Mouse (Mus musculus): ENCODE data around the gene Atp11a. TPM values are rescaled to one million over a fixed set of nuclear protein-coding genes. Genes with fewer than 3 reads are reported as not detected.

Atp11a gene
- polyA plus RNA-seq, 1 experiment from 2014 or later: 1.6 TPM

DNA sequence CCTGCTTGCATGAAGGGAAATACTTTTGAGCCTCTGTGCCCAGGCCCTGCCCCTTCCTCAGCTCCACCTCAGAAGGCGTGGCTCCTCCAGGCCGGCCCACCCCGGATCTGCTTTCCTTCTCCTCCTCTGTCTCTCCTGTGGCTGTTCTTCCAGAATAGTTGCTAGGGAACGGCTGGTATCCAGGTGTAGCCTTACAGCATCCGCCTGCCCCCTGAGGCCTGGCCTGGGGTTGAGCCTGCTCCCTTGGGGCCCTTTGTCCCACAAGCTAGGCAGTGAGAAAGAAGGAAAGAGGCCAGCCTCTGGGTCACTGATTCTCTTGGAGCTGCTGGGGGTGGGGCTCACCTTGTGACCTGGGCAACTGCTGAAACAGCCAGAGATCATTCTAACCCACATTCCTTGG lies 155.2 kb downstream of the Atp11a start:
- WGBS (ENCODE audit: insufficient replicate concordance): 52% methylated on average over 5 of the region's 5 CpGs
- no peaks in the 10 kb centered on the region for H3K36me3 ChIP-seq (replicated peaks)
- no peak overlapping the region for H3K4me2 ChIP-seq
- H3K4me3 ChIP-seq (replicated peaks): no peak overlapping the region
- ATAC-seq (ENCODE audit: insufficient read depth): no peak
- H3K27ac ChIP-seq (replicated peaks): no peak overlapping the region
- H3K4me1 ChIP-seq (replicated peaks): no peaks in the 10 kb centered on the region
- no peak overlapping the region for H3K9ac ChIP-seq
- H3K9me3 ChIP-seq (replicated peaks): no peaks in the 10 kb centered on the region
- H3K27me3 ChIP-seq: peaks cover 53% of the 10 kb centered on the region

DNA sequence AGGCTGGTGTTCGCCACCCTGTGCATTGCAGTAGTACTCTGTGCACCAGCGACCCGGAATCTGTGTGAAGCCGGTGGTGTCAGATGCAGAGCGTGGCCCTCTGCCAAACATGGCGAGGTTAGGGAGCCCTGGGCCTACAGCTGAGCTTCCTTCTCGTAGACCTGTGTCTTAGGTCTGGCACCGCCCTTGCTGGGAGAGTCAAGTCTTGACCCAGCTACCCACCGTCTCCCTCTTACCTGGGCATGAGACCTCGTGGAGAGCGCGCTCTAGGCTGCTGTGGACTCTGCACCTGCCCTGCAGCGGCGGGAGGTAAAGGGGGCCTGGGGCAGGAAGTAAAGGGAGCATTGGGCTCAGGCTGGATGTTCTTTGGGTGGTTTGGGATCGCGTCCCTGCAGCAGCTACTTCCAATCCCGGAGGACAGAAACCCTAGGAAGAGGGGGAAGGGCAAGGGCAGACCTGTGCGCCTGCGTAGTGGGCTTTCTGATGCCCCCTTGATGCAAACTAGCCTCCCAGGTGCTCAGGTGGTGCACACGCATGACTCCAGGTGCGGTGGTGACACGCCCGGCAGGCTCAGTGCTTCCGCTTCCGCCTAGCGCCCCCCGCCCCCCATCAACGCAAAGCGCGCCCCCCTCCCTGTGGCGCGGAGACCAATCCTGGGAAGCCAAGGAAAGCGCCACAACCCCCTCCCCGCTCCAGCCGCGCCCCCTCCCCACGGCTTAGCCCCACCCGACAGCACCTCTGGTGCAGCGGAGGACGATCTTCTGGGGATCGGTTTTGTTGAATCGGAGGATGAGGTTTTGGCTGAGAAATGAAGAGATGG lies 158.6 kb downstream of the Atp11a start:
- Histone ChIP-seq H3K9ac (no peak overlapping the region), H3K4me2 (peak overlapping the region; percentile 29), H3K36me3 (replicated peaks) (no peaks in the 10 kb centered on the region), H3K27me3 (peaks cover 58% of the 10 kb centered on the region), H3K4me1 (replicated peaks) (no peaks in the 10 kb centered on the region), H3K9me3 (replicated peaks) (no peaks in the 10 kb centered on the region), H3K27ac (replicated peaks) (no peak overlapping the region), H3K4me3 (replicated peaks) (no peak overlapping the region)
- WGBS (ENCODE audit: insufficient replicate concordance): 18% methylated on average over 42 of the region's 42 CpGs
- ATAC-seq (ENCODE audit: insufficient read depth): no peak

DNA sequence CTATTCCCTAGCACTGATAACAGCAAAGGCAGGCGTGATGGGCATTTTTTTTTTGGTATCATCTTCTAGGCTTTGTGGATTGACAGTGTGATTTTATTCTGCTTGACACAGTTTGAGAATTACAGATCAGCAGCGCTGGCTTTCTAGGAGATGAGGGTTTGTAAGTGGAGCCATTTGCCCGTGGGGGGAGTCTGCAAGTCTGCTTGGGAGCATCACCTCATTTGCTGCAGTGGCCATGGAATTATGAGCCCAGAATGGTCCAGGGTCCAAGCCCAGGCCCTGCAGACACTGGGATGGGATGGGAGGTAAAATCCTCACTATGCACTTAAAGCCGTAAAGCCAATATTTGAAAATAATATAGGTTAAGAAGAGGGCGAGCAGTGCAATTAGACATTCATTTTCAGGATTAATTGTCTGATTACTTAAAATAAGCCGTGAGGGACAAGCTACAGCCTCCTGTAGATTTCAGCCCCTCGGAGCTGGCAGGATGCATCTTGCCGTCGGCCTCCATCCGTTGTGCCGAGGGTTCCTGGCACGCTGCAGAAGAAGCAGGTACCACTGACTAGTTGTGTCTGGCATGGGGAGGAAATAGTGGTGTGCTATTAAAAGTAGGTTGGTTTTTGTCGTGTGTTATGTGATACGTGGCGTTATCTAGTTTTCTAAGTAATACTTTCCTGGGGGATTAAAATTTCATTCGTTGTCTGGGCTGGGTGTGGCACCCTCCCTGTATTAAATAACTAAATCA lies 159.5 kb downstream of the Atp11a start:
- Histone ChIP-seq H3K4me3 (replicated peaks) (no peak overlapping the region), H3K4me1 (replicated peaks) (no peaks in the 10 kb centered on the region), H3K4me2 (no peak overlapping the region), H3K27me3 (peaks cover 56% of the 10 kb centered on the region), H3K27ac (replicated peaks) (no peak overlapping the region), H3K36me3 (replicated peaks) (no peaks in the 10 kb centered on the region), H3K9me3 (replicated peaks) (no peaks in the 10 kb centered on the region), H3K9ac (no peak overlapping the region)
- WGBS (ENCODE audit: insufficient replicate concordance): 60% methylated on average over 16 of the region's 16 CpGs
- no peak for ATAC-seq (ENCODE audit: insufficient read depth)

DNA sequence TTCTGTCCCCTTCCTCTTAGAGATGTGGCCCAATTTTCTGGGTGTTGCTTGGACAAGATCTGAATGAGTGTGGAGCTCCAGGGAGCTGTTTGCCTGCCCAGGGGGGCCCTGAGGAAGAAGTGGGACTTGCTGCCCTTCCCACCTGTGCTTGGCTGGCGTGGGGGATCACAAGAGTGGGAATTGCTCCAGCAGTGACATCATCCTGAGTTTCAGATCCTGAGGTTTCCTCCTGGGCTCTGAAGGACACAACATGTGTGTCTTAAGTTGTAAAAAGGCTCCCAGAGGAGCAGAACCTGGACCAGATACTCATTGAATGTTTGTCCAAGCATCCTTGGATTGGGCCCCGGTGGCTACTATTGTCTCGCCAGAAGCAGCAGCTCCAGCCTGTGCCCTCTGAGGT lies 160.2 kb downstream of the Atp11a start:
- Histone ChIP-seq H3K4me2 (no peak overlapping the region), H3K4me3 (replicated peaks) (no peak overlapping the region), H3K27ac (replicated peaks) (no peak overlapping the region), H3K9ac (no peak overlapping the region), H3K4me1 (replicated peaks) (no peaks in the 10 kb centered on the region), H3K9me3 (replicated peaks) (no peaks in the 10 kb centered on the region), H3K36me3 (replicated peaks) (no peaks in the 10 kb centered on the region), H3K27me3 (peaks cover 58% of the 10 kb centered on the region)
- WGBS (ENCODE audit: insufficient replicate concordance): 56% methylated on average over 3 of the region's 3 CpGs
- ATAC-seq (ENCODE audit: insufficient read depth): no peak

DNA sequence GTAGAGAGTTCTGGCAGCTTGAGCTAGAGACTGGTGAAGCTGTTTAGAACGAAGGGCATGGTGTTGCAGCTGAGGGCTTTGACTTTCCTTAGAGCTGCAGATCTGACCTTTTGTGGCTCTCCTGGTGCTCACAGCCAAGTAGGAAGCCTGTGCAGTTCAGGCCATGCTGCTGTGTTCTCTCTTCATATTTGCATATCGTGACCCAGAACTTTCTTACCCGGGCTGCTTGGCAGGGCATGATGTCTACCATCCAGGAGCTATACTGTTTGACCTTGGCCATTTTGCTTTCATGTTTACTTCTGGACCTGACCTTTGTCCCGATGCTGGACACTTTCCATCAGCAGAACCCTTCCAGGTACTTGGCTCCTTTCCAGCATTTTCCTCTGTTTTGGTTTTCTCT lies 161.0 kb downstream of the Atp11a start:
- ATAC-seq (ENCODE audit: insufficient read depth): no peak
- H3K27ac ChIP-seq (replicated peaks): no peak overlapping the region
- H3K4me1 ChIP-seq (replicated peaks): no peaks in the 10 kb centered on the region
- H3K27me3 ChIP-seq: peaks cover 55% of the 10 kb centered on the region
- H3K4me2 ChIP-seq: no peak overlapping the region
- H3K9ac ChIP-seq: no peak overlapping the region
- WGBS (ENCODE audit: insufficient replicate concordance): 60% methylated on average over 4 of the region's 4 CpGs
- H3K36me3 ChIP-seq (replicated peaks): no peaks in the 10 kb centered on the region
- no peaks in the 10 kb centered on the region for H3K9me3 ChIP-seq (replicated peaks)
- H3K4me3 ChIP-seq (replicated peaks): no peak overlapping the region

Other genes with a start within 250 kb of the Atp11a start
- gene Spaca7, start 184.0 kb upstream of the Atp11a start, polyA plus RNA-seq (2015; fragmentation: Nextera tagmentation; extraction: Ambion mirVana): not detected in 2 replicates
- 22.4 and 24.0 TPM in 2 replicates for gene Tubgcp3, start 84.8 kb upstream of the Atp11a start, polyA plus RNA-seq (2015; fragmentation: Nextera tagmentation; extraction: Ambion mirVana)
- gene Mcf2l, start 116.8 kb downstream of the Atp11a start, polyA plus RNA-seq (2015; fragmentation: Nextera tagmentation; extraction: Ambion mirVana): 0.98 and 1.4 TPM in 2 replicates

All from liver, embryonic 15.5 days (tissue).